Mouse (Mus musculus): ENCODE data around the gene Zbtb20. TPM values are rescaled to one million over a fixed set of nuclear protein-coding genes. Genes with fewer than 3 reads are reported as not detected.

The Zbtb20 gene
- total RNA-seq, 2 experiments from 2014 or later: 167 to 189 TPM

GRCm38 (mm10) chr16:43334411-43335150 lies 458.9 kb downstream of the Zbtb20 start:
- intact Hi-C loops (cut with DNase I): loop anchor here (2.0 to 5.0 kb wide), 2 partner anchors 28 to 47 kb away; no protein-coding TSS in a partner anchor

GRCm38 (mm10) chr16:43335151-43335823 lies 459.6 kb downstream of the Zbtb20 start:
- intact Hi-C loops (cut with DNase I): loop anchor here (2.0 kb wide), 1 partner anchor 28 kb away; no protein-coding TSS in a partner anchor
- peak; percentile 47 for DNase-seq (ENCODE audit: low spot score)

More at GRCm38 (mm10) chr16:43334411-43335150, 458.9 kb downstream of the Zbtb20 start:
- peak; percentile 27 for DNase-seq (ENCODE audit: low spot score)

- intact Hi-C loops (cut with DNase I): loop anchor here (2.0 kb wide), 1 partner anchor 27 kb away; no protein-coding TSS in a partner anchor
- DNase-seq (ENCODE audit: low spot score): no peak
These were observed 460.1 kb downstream of the Zbtb20 start for GRCm38 (mm10) chr16:43335824-43336215.

GRCm38 (mm10) chr16:43340712-43341111 lies 465.0 kb downstream of the Zbtb20 start:
- DNase-seq (ENCODE audit: low spot score): no peak
- intact Hi-C loops (cut with DNase I): no loop called here

- intact Hi-C loops (cut with DNase I): no loop called here
- DNase-seq (ENCODE audit: low spot score): no peak
These were observed 466.3 kb downstream of the Zbtb20 start for GRCm38 (mm10) chr16:43341916-43342455.

- DNase-seq (ENCODE audit: low spot score): no peak
- intact Hi-C loops (cut with DNase I): no loop called here
These were observed 470.4 kb downstream of the Zbtb20 start for GRCm38 (mm10) chr16:43346094-43346493.

GRCm38 (mm10) chr16:43355776-43356645 lies 480.3 kb downstream of the Zbtb20 start:
- intact Hi-C loops (cut with DNase I): no loop called here
- DNase-seq (ENCODE audit: low spot score): no peak

GRCm38 (mm10) chr16:43359546-43359945 lies 483.9 kb downstream of the Zbtb20 start:
- DNase-seq (ENCODE audit: low spot score): no peak
- intact Hi-C loops (cut with DNase I): no loop called here

- DNase-seq (ENCODE audit: low spot score): no peak
- intact Hi-C loops (cut with DNase I): loop anchor here (10.0 kb wide), 2 partner anchors 445 to 485 kb away; partner anchors contain the start of gene Zbtb20
These were observed 484.4 kb downstream of the Zbtb20 start for GRCm38 (mm10) chr16:43360112-43360511.

- intact Hi-C loops (cut with DNase I): loop anchor here (10.0 kb wide), 2 partner anchors 446 to 486 kb away; partner anchors contain the start of gene Zbtb20
- no peak for DNase-seq (ENCODE audit: low spot score)
These were observed 485.3 kb downstream of the Zbtb20 start for GRCm38 (mm10) chr16:43360838-43361480.

GRCm38 (mm10) chr16:43362651-43363300 lies 487.1 kb downstream of the Zbtb20 start:
- intact Hi-C loops (cut with DNase I): loop anchor here (2.0 to 10.0 kb wide), 4 partner anchors 28 to 488 kb away; partner anchors contain the start of gene Zbtb20
- DNase-seq (ENCODE audit: low spot score): peak; percentile 78

GRCm38 (mm10) chr16:43363316-43363715 lies 487.6 kb downstream of the Zbtb20 start:
- intact Hi-C loops (cut with DNase I): loop anchor here (2.0 to 10.0 kb wide), 4 partner anchors 29 to 489 kb away; partner anchors contain the start of gene Zbtb20
- no peak for DNase-seq (ENCODE audit: low spot score)

- peak; percentile 76 for DNase-seq (ENCODE audit: low spot score)
- intact Hi-C loops (cut with DNase I): loop anchor here (2.0 to 10.0 kb wide), 4 partner anchors 29 to 489 kb away; partner anchors contain the start of gene Zbtb20
These were observed 488.3 kb downstream of the Zbtb20 start for GRCm38 (mm10) chr16:43363751-43364515.

- DNase-seq (ENCODE audit: low spot score): no peak
- intact Hi-C loops (cut with DNase I): loop anchor here (10.0 kb wide), 2 partner anchors 450 to 490 kb away; partner anchors contain the start of gene Zbtb20
These were observed 488.8 kb downstream of the Zbtb20 start for GRCm38 (mm10) chr16:43364516-43364910.

- intact Hi-C loops (cut with DNase I): loop anchor here (10.0 kb wide), 2 partner anchors 450 to 490 kb away; partner anchors contain the start of gene Zbtb20
- DNase-seq (ENCODE audit: low spot score): no peak
These were observed 489.6 kb downstream of the Zbtb20 start for GRCm38 (mm10) chr16:43365277-43365676.

- DNase-seq (ENCODE audit: low spot score): no peak
- intact Hi-C loops (cut with DNase I): no loop called here
These were observed 494.9 kb downstream of the Zbtb20 start for GRCm38 (mm10) chr16:43370496-43371020.

GRCm38 (mm10) chr16:43376782-43377181 lies 501.1 kb downstream of the Zbtb20 start:
- intact Hi-C loops (cut with DNase I): no loop called here
- DNase-seq (ENCODE audit: low spot score): no peak
